Mouse (Mus musculus) bone marrow, adult 2 months (tissue): ENCODE results near the gene Mcam.

ENCODE experiments used
- CTCF ChIP-seq: fragments of 200-500 bp; IDR thresholded peaks from 2 replicates; pipeline ENCODE4 v1.5.1; 2011; ENCODE audit warnings: low read length, control low read depth; ENCODE audit not compliant: control insufficient read depth, insufficient read depth
- POLR2A ChIP-seq: fragments of 200-500 bp; IDR thresholded peaks from 2 replicates; pipeline ENCODE4 v1.6.1; 2011; ENCODE audit warnings: low read depth, mild to moderate bottlenecking, control low read depth, low read length, borderline replicate concordance; ENCODE audit not compliant: control insufficient read depth

- no peak for TF ChIP-seq POLR2A
- no peak for TF ChIP-seq CTCF
Observed at GRCm38 (mm10) chr9:44129633-44130032, 4.6 kb upstream of the Mcam start.
